Mouse (Mus musculus) neural tube, embryonic 10.5 days (tissue): Measurements from ENCODE around the gene Ube2k.

Source experiments
- DNase-seq: peaks from one replicate; pipeline ENCODE4 v3.0.0-alpha.2; 2017; ENCODE audit warnings: low spot score; ENCODE audit errors: extremely low spot score

Gene Ube2k

DNA sequence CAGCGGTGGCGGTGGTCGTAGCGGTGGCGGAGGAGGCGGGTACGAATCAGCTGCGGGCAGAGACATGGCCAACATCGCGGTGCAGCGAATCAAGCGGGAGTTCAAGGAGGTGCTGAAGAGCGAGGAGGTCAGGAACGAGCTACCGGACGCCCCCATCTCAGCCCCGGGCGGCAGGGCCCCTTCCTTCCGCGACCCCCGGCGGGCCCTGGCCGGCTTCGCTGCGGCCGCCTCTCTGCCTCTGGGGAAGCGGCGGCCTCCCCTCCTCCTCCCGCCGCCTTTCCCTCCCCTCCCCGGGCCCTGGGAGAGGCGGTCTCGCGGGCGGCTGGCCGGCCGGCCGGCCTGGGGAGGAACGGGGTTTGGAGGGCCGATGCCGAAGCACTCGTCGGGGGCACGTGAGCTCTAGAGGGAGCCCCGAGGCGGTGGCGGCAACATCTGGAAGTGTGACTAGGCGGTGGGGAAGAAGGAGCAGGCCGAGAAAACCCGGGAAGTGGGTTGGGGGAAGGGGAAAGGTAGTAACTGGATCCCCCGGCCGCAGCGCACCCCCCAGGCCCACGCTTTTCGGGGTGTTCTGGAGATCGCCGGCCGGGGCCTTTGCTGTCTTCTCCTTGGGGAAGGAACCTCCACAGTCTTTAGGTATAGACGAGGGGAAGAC is 513 bp downstream of the Ube2k start:
- peak; percentile 81 for DNase-seq

- DNase-seq: no peak
These were observed 1.1 kb downstream of the Ube2k start for GRCm38 (mm10) chr5:65538121-65538520.

- no peak for DNase-seq
These were observed 1.8 kb downstream of the Ube2k start for GRCm38 (mm10) chr5:65538829-65539228.

GRCm38 (mm10) chr5:65539786-65540185 is 2.8 kb downstream of the Ube2k start:
- no peak for DNase-seq

GRCm38 (mm10) chr5:65541889-65542288 is 4.9 kb downstream of the Ube2k start:
- no peak for DNase-seq

GRCm38 (mm10) chr5:65543491-65543890 is 6.5 kb downstream of the Ube2k start:
- DNase-seq: no peak

DNA sequence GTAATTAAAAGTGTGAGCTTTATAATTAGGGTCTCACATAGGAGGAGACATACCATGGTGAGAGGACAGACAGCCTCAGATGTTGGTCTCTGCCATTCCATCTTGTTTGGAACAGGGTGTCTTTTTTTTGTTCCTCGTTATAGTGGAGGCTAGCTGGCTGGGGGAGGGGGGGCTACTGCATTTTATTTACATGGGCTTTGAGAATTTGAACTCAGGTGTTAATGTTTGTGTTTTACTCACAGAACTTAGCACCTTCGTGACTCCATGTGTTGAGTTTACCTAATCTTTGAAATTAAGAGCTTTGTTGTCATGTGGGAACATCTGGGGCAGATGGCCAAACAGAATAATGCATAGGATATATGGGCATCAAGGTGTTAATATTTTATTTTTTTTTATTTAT is 7.6 kb downstream of the Ube2k start:
- DNase-seq: no peak

DNA sequence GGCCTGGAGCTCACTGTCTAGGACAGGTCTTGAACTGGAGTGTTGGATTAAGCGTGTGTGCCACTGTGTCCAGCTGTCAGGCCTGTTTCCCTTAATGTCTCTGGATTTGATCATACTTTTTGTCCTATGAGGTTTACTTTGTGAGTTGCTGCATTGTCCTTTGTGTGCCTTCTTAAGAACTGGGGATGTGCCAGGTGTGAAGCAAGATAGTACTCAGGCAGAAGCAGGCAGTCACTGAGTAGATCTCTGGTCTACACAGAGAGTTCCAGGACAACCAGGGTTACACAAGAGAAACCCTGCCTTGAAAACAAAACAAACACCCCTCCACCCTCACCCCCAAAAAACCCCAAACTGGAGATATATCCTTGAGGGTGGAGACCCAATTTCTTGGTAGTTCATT is 12.6 kb downstream of the Ube2k start:
- DNase-seq: no peak

GRCm38 (mm10) chr5:65557109-65557508 is 20.1 kb downstream of the Ube2k start:
- no peak for DNase-seq

DNA sequence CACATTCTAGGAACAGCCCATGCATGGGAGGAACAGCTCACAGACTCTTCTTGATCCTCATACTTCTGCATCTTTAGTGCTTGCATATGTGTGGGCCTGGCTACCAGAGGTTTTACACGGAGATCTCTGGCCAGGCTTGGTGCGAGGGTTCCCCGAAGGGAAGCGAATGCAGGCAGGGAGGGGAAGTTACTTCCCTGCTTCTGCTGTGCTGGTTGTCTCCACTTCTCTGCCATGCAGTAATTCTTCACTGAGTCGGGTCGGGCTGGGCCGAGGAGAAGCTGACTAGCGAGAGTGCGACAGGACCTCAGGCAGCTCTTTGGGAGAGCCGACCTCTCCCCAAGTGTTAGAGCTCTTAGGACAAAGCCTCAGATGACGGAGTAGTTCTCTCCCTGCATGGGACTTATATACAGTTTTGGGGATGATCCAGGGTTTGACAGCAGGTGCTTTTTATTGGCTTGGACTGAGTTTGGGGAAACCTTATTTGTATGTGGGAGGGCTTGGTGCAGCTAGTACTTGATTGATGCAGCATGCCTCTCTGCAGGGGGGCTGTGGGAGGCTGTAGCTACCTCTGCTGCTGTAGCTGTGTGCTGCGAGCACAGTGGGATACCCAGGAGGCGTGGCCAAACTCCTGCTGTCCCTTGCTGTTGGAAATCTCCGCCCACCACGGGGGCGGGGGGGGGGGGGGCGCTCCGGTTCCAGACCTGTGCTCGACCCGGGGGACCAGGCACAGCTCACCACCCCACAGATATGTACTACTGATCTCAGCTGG is 24.3 kb downstream of the Ube2k start:
- DNase-seq: peak; percentile 20

DNA sequence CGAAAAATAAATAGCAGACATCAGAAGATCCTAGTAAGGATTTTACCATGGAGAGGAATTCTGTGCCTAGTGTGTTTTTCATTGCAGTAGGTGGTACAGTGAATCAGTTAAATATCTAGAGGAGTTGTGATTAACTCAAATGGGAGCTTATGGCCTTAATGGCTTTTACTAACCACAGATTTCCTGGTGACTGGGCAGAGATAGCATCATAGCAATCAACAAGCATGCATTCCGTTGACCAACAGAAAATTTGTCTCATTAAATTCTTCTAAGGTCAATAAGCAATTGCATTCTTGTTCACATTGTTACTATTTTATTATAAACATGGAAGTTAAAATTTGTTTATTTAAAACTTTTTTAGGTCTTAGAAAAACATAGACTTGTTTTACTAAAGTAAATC is 28.5 kb downstream of the Ube2k start:
- DNase-seq: no peak

DNA sequence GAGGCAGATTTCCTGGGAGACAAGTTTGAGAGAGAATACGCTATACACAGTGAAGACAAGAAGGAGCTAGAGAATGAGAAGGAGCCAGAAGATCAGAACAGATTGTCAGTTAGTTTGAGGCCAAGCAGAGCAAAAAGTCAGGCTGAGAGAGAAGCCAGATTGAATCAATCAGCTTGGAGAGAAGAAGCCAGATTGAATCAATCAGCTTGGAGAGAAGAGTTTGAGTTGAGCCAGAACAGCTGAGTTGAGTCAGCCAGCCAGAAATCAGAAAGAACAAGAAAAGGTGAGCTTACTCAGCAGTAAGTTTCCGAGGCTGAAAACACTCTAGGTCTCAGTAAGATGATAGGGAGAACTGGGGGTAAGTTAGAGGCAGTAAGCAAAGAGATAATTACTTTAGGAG is 37.8 kb downstream of the Ube2k start:
- DNase-seq: no peak

GRCm38 (mm10) chr5:65575896-65576295 is 38.9 kb downstream of the Ube2k start:
- DNase-seq: no peak

DNA sequence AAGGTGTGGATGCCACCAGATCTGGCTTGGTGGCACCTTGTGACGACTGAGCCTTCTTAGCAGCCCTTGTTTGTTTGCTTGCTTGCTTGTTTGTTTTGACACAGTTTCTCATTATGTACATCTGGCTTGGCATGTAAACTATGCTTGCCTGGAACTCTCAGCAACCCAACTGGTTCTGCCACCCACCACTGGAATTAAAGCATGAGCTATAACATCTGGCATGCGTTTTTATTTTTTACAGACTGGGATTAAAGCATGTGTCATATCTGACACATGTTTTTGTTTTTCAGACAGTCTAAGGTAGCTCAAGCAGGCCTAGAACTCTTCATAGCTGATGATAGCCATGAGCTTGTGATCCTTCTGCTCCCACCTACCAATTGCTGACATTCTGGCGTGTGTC is 41.5 kb downstream of the Ube2k start:
- no peak for DNase-seq

DNA sequence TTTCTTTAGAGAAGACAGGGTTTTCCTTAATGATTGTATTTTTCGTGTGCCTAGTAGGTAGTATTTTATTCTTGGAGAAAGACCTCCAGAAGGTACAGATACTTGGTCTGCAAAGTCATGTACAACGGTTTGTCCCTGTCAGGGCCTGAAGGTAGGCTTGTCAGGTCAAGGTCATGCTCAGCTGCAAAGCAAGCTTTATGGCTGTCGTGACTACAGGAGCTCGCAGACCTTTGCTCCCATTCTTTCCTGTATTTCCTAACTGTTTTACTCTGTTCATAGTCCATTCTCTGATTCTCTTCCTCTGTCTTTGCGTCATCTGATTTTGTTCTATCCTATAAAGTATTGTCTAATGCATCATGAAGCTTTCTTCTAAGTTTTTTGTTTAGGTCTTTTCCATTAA is 49.3 kb downstream of the Ube2k start:
- no peak for DNase-seq

DNA sequence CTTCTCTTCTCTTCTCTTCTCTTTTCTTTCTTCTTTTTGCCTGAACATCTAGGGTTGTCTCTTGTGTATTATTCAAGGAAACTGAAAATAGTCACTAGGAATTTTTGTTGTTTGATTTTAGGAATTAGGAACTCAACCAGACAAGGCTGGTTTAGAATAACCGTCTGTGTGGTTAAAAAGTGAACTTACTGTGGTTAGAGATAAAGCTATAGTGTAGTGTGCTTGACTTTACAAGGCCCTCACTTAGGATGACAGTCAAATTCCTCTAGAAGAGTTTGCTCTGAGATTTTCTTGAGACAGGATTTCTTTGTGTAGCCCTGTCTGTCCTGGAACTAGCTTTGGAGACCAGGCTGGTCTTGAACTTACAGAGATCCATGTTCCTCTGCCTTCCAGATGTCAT is 53.2 kb downstream of the Ube2k start:
- no peak for DNase-seq

DNA sequence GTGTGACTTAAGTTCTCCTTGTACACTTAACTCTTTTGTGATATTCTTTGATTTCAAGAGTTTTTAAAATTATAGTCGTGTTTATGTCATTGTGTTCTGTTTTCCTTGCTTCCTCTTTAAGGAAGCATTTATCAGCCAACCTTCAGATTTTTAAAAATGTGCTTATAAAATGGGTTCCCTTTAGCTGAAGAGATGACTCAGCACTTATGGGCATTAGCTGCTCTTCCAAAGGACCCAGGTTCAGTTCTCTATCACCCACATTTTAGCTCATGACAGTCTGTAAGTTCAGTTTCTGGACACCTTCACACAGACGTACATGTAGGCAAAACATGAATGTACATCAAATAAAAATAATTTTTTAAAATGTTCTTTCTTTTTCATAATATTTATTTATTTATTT is 55.4 kb downstream of the Ube2k start:
- DNase-seq: no peak

DNA sequence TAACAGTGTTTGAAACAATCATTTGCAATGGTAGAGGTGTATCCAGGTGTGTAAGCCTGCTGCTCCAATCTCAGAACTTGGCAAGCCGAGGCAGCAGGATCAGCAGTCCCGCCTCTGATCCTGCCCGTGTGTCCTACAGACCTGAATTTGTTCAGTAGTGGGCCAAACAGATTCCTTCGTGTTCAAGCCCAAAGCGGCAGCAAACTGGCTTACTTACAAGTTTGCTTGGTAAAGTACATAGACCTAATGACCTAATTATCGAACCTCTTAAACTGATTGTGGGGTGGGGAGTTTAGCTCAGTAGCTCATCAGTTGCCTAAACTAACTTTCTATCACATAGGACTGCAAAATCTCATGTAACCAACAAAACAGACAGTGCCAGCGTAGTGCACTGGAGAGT is 62.6 kb downstream of the Ube2k start:
- no peak for DNase-seq

- no peak for DNase-seq
These were observed 69.8 kb downstream of the Ube2k start for GRCm38 (mm10) chr5:65606820-65607219.

DNA sequence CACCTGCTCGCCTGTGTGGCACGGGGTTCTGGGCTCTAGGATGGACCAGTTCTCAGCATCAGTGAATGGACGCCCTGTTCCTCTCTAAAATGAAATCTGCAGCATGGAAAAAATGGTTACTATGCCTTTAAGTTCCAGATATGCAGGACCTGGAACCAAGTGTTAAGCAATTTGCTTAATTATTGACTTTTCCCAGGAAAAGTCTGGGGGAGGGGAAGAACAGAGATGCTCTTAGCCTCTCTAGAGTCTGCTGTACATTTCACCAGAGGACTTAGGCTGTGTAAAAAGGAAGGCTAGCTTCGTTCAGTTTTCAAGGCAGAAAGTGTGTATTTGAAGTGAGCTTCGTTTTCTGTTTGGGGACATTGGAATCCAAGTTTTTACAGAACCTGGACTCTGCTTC is 72.7 kb downstream of the Ube2k start:
- DNase-seq: no peak

DNA sequence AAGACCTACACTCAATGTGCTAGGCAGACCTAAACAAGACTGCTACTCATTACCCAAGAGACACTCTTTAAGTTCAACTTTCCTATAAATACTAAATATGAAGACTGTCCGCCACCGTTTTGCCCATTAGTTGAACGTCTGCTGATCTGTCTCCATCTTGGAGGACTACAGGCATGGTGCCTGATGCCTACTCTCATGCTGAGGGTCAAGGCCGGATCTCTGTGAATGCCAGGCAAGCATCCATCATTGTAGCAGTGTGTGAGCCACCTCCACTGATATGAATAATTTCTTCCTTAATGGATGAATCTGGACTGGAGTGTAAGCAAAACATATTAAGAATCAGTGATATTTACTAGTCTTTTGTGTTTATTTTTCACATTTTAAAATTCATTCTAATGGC is 73.5 kb downstream of the Ube2k start:
- DNase-seq: no peak

GRCm38 (mm10) chr5:65613152-65613924 is 76.3 kb downstream of the Ube2k start:
- DNase-seq: no peak
